Mouse (Mus musculus) small intestine, adult 2 months (tissue): ENCODE measurements around the gene Sipa1. TPM values are rescaled to one million over a fixed set of nuclear protein-coding genes. Genes with fewer than 3 reads are reported as not detected.

Source experiments
- H3K27ac ChIP-seq: fragments of 200-500 bp; 2 replicates; pipeline ENCODE4 v1.5.1; 2012; ENCODE audit warnings: low read depth, low read length, control low read depth, inconsistent platforms; ENCODE audit not compliant: insufficient read depth
- H3K27me3 ChIP-seq: fragments of 200-500 bp; 2 replicates; pipeline ENCODE4 v1.6.1; 2012; ENCODE audit warnings: mild to moderate bottlenecking, moderate library complexity, low read length, inconsistent platforms; ENCODE audit not compliant: control insufficient read depth, insufficient read depth
- H3K36me3 ChIP-seq: fragments of 200-500 bp; 2 replicates; pipeline ENCODE4 v1.6.1; 2012; ENCODE audit warnings: mild to moderate bottlenecking, low read length, control low read depth, inconsistent platforms; ENCODE audit not compliant: control insufficient read depth, insufficient read depth
- H3K4me1 ChIP-seq: fragments of 200-500 bp; 2 replicates; pipeline ENCODE4 v1.6.1; 2012; ENCODE audit warnings: low read length, inconsistent platforms, mixed read lengths; ENCODE audit not compliant: control insufficient read depth, insufficient read depth, insufficient read length
- H3K4me3 ChIP-seq: fragments of 200-500 bp; 2 replicates; pipeline ENCODE4 v1.5.1; 2012; ENCODE audit warnings: low read depth, mild to moderate bottlenecking, control low read depth, inconsistent platforms, low read length, moderate library complexity
- CTCF ChIP-seq: fragments of 200-500 bp; IDR thresholded peaks from 2 replicates; pipeline ENCODE4 v1.5.1; 2012; ENCODE audit warnings: low read depth, mild to moderate bottlenecking, control low read depth, inconsistent platforms, low read length, moderate library complexity, mixed read lengths; ENCODE audit not compliant: insufficient replicate concordance, insufficient read length; ENCODE audit errors: extremely low read depth
- POLR2A ChIP-seq: fragments of 200-500 bp; IDR thresholded peaks from 2 replicates; pipeline ENCODE4 v1.6.1; 2012; ENCODE audit warnings: low read depth, mild to moderate bottlenecking, control low read depth, inconsistent platforms, low read length, moderate library complexity
- WGBS: fragments of 180-500 bp; shearing (Covaris S2); methylation state at CpG from one replicate; pipeline ENCODE4 v1.1.7; 2018; 5-methylcytosine and 5-hydroxymethylcytosine counted together
- polyA plus RNA-seq: library from polyadenylated mRNA; depleted of rRNA; stranded (reverse); fragments of >200 nt; gene quantifications from 2 replicates; pipeline ENCODE4 v1.2.3, GENCODE M21; 2012

Sipa1 gene
- polyA plus RNA-seq, 1 experiment, result 54.0 TPM

- H3K27ac ChIP-seq, result peak within 1 kb of the TSS; percentile 25
- WGBS, result 45% methylated on average over 17 of the region's 17 CpGs
- peaks cover 60% of the 10 kb centered on the region for H3K36me3 ChIP-seq
- no peak within 1 kb of the TSS for H3K4me3 ChIP-seq
- no peaks in the 10 kb centered on the region for H3K27me3 ChIP-seq
- peaks cover 11% of the 10 kb centered on the region for H3K4me1 ChIP-seq
- TF ChIP-seq POLR2A (no peak), CTCF (no peak)
Measured at GRCm38 (mm10) chr19:5704163-5704800, 40.8 kb upstream of the Sipa1 start, which contains the start of gene Kcnk7. Kcnk7 (plus strand) TSS chr19:5704367.

- Histone ChIP-seq H3K4me3 (no peak overlapping the region), H3K27me3 (no peaks in the 10 kb centered on the region), H3K4me1 (peaks cover 15% of the 10 kb centered on the region), H3K27ac (no peak overlapping the region), H3K36me3 (peaks cover 78% of the 10 kb centered on the region)
- WGBS, result 85% methylated on average over 41 of the region's 41 CpGs
- TF ChIP-seq POLR2A (no peak), CTCF (no peak)
Measured at GRCm38 (mm10) chr19:5695849-5696462, 32.4 kb upstream of the Sipa1 start.

GRCm38 (mm10) chr19:5693801-5694200 is 30.3 kb upstream of the Sipa1 start:
- H3K27ac ChIP-seq, result no peak overlapping the region
- no peak for TF ChIP-seq CTCF
- no peak for TF ChIP-seq POLR2A
- peaks cover 58% of the 10 kb centered on the region for H3K36me3 ChIP-seq
- H3K4me1 ChIP-seq, result peaks cover 22% of the 10 kb centered on the region
- no peak overlapping the region for H3K4me3 ChIP-seq
- 83% methylated on average over 6 of the region's 6 CpGs for WGBS
- H3K27me3 ChIP-seq, result no peaks in the 10 kb centered on the region

GRCm38 (mm10) chr19:5692913-5693396 is 29.4 kb upstream of the Sipa1 start:
- TF ChIP-seq POLR2A (no peak), CTCF (no peak)
- H3K27me3 ChIP-seq, result no peaks in the 10 kb centered on the region
- peaks cover 22% of the 10 kb centered on the region for H3K4me1 ChIP-seq
- H3K4me3 ChIP-seq, result peak overlapping the region; percentile 97
- 64% methylated on average over 10 of the region's 10 CpGs for WGBS
- H3K27ac ChIP-seq, result peak overlapping the region; percentile 24; the same call in 1 of the 2 replicates
- H3K36me3 ChIP-seq, result peaks cover 50% of the 10 kb centered on the region

- TF ChIP-seq CTCF (no peak), POLR2A (no peak)
- Histone ChIP-seq H3K4me1 (peaks cover 25% of the 10 kb centered on the region), H3K36me3 (peaks cover 44% of the 10 kb centered on the region), H3K27me3 (no peaks in the 10 kb centered on the region), H3K27ac (peak overlapping the region; percentile 39), H3K4me3 (peak overlapping the region; percentile 97)
- 61% methylated on average over 10 of the region's 10 CpGs for WGBS
Measured at GRCm38 (mm10) chr19:5692086-5692912, 28.8 kb upstream of the Sipa1 start.

- peak overlapping the region; percentile 39 for H3K27ac ChIP-seq
- H3K4me1 ChIP-seq, result peaks cover 25% of the 10 kb centered on the region
- peaks cover 37% of the 10 kb centered on the region for H3K36me3 ChIP-seq
- peak overlapping the region; percentile 97 for H3K4me3 ChIP-seq
- 65% methylated on average over 5 of the region's 5 CpGs for WGBS
- no peaks in the 10 kb centered on the region for H3K27me3 ChIP-seq
- TF ChIP-seq CTCF, result no peak
- no peak for TF ChIP-seq POLR2A
Measured at GRCm38 (mm10) chr19:5691601-5692000, 28.1 kb upstream of the Sipa1 start.
